Mouse (Mus musculus): ENCODE data around the gene Gm38392.
"Not testable (repeated sequence)": the region's sequence is repeated elsewhere in the genome, so short reads cannot be mapped to it uniquely, and the experiment has no call there.

Gene Gm38392

GRCm38 (mm10) chr3:88276529-88277143, 10.4 kb downstream of the Gm38392 start:
- DNase-seq = peak; percentile 19

- DNase-seq = no peak
Observed at GRCm38 (mm10) chr3:88276121-88276520, 10.9 kb downstream of the Gm38392 start.

GRCm38 (mm10) chr3:88274002-88274401, 13.0 kb downstream of the Gm38392 start:
- DNase-seq = no peak

GRCm38 (mm10) chr3:88271859-88272258, 15.2 kb downstream of the Gm38392 start:
- no peak for DNase-seq

- DNase-seq = not testable (repeated sequence)
Observed at GRCm38 (mm10) chr3:88271298-88271697, 15.7 kb downstream of the Gm38392 start.

GRCm38 (mm10) chr3:88268991-88269390, 18.0 kb downstream of the Gm38392 start:
- DNase-seq = no peak

GRCm38 (mm10) chr3:88268014-88268413, 19.0 kb downstream of the Gm38392 start:
- not testable (repeated sequence) for DNase-seq

- no peak for DNase-seq
Observed at GRCm38 (mm10) chr3:88262346-88262745, 24.7 kb downstream of the Gm38392 start.

GRCm38 (mm10) chr3:88256382-88256781, 30.6 kb downstream of the Gm38392 start:
- DNase-seq = no peak

GRCm38 (mm10) chr3:88255950-88256349, 31.1 kb downstream of the Gm38392 start:
- no peak for DNase-seq

- DNase-seq = no peak
Observed at GRCm38 (mm10) chr3:88254268-88254926, 32.6 kb downstream of the Gm38392 start, which contains the start of gene Rhbg. TSS of gene Rhbg (minus strand) at chr3:88254709.

- DNase-seq = no peak
Observed at GRCm38 (mm10) chr3:88252739-88253138, 34.3 kb downstream of the Gm38392 start.

GRCm38 (mm10) chr3:88248406-88248805, 38.6 kb downstream of the Gm38392 start:
- DNase-seq = no peak

GRCm38 (mm10) chr3:88247666-88248065, 39.3 kb downstream of the Gm38392 start:
- DNase-seq = no peak

- peak; percentile 66 for DNase-seq
Observed at GRCm38 (mm10) chr3:88245811-88246210, 41.2 kb downstream of the Gm38392 start.

- DNase-seq = peak; percentile 58
Observed at GRCm38 (mm10) chr3:88244071-88244470, 42.9 kb downstream of the Gm38392 start.

GRCm38 (mm10) chr3:88242531-88242930, 44.5 kb downstream of the Gm38392 start:
- DNase-seq = peak; percentile 80

- no peak for DNase-seq
Observed at GRCm38 (mm10) chr3:88241045-88241786, 45.8 kb downstream of the Gm38392 start.

- DNase-seq = no peak
Observed at GRCm38 (mm10) chr3:88239446-88239845, 47.6 kb downstream of the Gm38392 start.

- DNase-seq = no peak
Observed at GRCm38 (mm10) chr3:88238866-88239391, 48.1 kb downstream of the Gm38392 start.

- DNase-seq = no peak
Observed at GRCm38 (mm10) chr3:88237556-88238194, 49.3 kb downstream of the Gm38392 start.

- DNase-seq = no peak
Observed at GRCm38 (mm10) chr3:88237161-88237555, 49.9 kb downstream of the Gm38392 start.

GRCm38 (mm10) chr3:88235616-88236015, 51.4 kb downstream of the Gm38392 start:
- no peak for DNase-seq
